Mouse (Mus musculus) stomach, embryonic 14.5 days (tissue): ENCODE results near the gene Col13a1. TPM values are rescaled to one million over a fixed set of nuclear protein-coding genes. Genes with fewer than 3 reads are reported as not detected.

Source experiments
- ATAC-seq: fragments of 200-750 bp; cut with Nextera tagmentation; 2 replicates; pipeline ENCODE4 v1.8.0; 2017; ENCODE audit warnings: low read depth, moderate TSS enrichment; ENCODE audit not compliant: insufficient number of reproducible peaks, insufficient read depth, low FRiP score
- H3K27ac ChIP-seq: fragments of 300-500 bp; sonication (generic); 2 replicates; pipeline ENCODE4 v1.5.1; 2014; ENCODE audit warnings: mild to moderate bottlenecking, low read length, moderate library complexity, mixed read lengths
- H3K27me3 ChIP-seq: fragments of 300-500 bp; sonication (generic); 2 replicates; pipeline ENCODE4 v1.6.1; 2014; ENCODE audit warnings: low read length, control low read depth, mixed read lengths; ENCODE audit not compliant: control insufficient read depth, insufficient read depth
- H3K36me3 ChIP-seq: fragments of 300-500 bp; sonication (generic); 2 replicates; pipeline ENCODE4 v1.6.1; 2014; ENCODE audit warnings: mild to moderate bottlenecking, control low read depth, low read length, moderate library complexity, mixed read lengths; ENCODE audit not compliant: control insufficient read depth, insufficient read depth
- H3K4me1 ChIP-seq: fragments of 300-500 bp; sonication (generic); 2 replicates; pipeline ENCODE4 v1.6.1; 2014; ENCODE audit warnings: low read length, control low read depth, mixed read lengths; ENCODE audit not compliant: control insufficient read depth, insufficient read depth
- H3K4me2 ChIP-seq: fragments of 300-500 bp; sonication (generic); replicated peaks from 2 replicates; pipeline ENCODE4 v1.6.1; 2014; ENCODE audit warnings: low read depth, low read length, control low read depth
- H3K4me3 ChIP-seq: fragments of 300-500 bp; sonication (generic); 2 replicates; pipeline ENCODE4 v1.5.1; 2014; ENCODE audit warnings: low read depth, low read length, control low read depth
- H3K9ac ChIP-seq: fragments of 300-500 bp; sonication (generic); replicated peaks from 2 replicates; pipeline ENCODE4 v1.6.1; 2014; ENCODE audit warnings: low read depth, mild to moderate bottlenecking, control low read depth, low read length, moderate library complexity, mixed read lengths
- H3K9me3 ChIP-seq: fragments of 300-500 bp; sonication (generic); 2 replicates; pipeline ENCODE4 v1.6.1; 2016; ENCODE audit warnings: low read depth, low read length, control low read depth; ENCODE audit not compliant: control insufficient read depth
- WGBS: fragments of 180-500 bp; shearing (Covaris S2); extraction: QIAGEN DNeasy Blood & Tissue Kit; methylation state at CpG from one replicate; pipeline ENCODE4 v1.1.7; 2014; 5-methylcytosine and 5-hydroxymethylcytosine counted together
- polyA plus RNA-seq: library from polyadenylated mRNA; unstranded; fragments of >200 nt; fragmentation: Nextera tagmentation; extraction: Ambion mirVana; gene quantifications from 2 replicates; pipeline ENCODE4 v1.2.1, GENCODE M21; 2014

Gene Col13a1
- polyA plus RNA-seq, 1 experiment from 2014 or later = 2.6 TPM

DNA sequence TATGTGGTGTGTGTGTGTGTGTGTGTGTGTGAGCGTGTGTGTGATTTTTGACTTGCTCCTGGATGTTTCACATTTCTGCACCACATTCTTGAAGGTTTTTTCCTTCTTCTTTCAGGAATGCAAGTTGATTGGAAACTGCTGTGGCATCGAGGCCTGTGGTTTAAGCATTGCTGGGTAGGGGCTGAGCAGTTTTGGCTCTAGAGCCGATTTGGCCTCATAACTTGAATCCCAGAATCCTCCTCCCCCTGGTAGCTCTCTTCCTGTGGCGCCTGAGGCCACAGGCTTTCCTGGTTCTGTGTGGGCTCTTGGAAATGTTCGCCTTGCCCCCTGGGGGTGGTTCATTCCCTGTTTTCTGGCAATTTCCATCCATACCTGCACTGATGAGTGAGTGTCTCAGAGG is 166.9 kb downstream of the Col13a1 start:
- no peaks in the 10 kb centered on the region for H3K36me3 ChIP-seq

GRCm38 (mm10) chr10:61798133-61798576 is 180.8 kb downstream of the Col13a1 start:
- Histone ChIP-seq H3K4me3 (no peak overlapping the region), H3K27ac (no peak overlapping the region), H3K27me3 (no peaks in the 10 kb centered on the region), H3K9me3 (no peaks in the 10 kb centered on the region), H3K4me2 (no peak overlapping the region), H3K4me1 (peaks cover 12% of the 10 kb centered on the region; the same call in 1 of the 2 replicates), H3K36me3 (no peaks in the 10 kb centered on the region), H3K9ac (no peak overlapping the region)
- no peak for ATAC-seq
- 47% methylated on average over 15 of the region's 15 CpGs for whole genome bisulfite sequencing

More for the DNA sequence above, 166.9 kb downstream of the Col13a1 start:
- 47% methylated on average over 5 of the region's 5 CpGs for WGBS
- no peak for ATAC-seq
- Histone ChIP-seq H3K9ac (no peak overlapping the region), H3K27ac (no peak overlapping the region), H3K27me3 (no peaks in the 10 kb centered on the region), H3K9me3 (0 out of 2 replicates have a peak, but pooled peaks cover 2% of the 10 kb centered on the region), H3K4me1 (no peaks in the 10 kb centered on the region), H3K4me3 (no peak overlapping the region), H3K4me2 (no peak overlapping the region)

DNA sequence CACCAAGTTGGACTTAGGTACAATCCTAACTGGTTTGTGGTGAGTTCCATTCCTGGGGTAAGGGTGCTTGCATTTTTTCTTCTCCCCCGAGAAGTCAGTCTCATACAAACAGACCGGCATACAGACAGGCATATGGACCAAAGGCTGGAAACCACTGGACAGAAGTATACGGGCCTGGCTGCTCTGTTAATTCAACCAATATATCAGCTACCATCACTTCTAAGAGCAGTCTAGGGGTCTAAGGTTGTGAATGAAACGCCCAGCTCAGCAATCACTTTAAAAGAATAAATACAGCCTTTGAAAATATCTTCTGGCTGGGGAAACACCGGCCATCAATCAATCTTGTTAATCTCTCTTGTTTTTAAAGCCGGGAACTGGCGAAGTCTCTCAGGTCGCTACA is 183.4 kb downstream of the Col13a1 start:
- Histone ChIP-seq H3K27ac (peak overlapping the region; percentile 33; the same call in 1 of the 2 replicates), H3K4me2 (no peak overlapping the region), H3K36me3 (no peaks in the 10 kb centered on the region), H3K4me3 (no peak overlapping the region), H3K9me3 (no peaks in the 10 kb centered on the region), H3K27me3 (no peaks in the 10 kb centered on the region), H3K4me1 (peaks cover 12% of the 10 kb centered on the region; the same call in 1 of the 2 replicates), H3K9ac (no peak overlapping the region; the same call in 1 of the 2 replicates)
- 9% methylated on average over 8 of the region's 8 CpGs for WGBS
- ATAC-seq = peak; percentile 46; the same call in 1 of the 2 replicates

DNA sequence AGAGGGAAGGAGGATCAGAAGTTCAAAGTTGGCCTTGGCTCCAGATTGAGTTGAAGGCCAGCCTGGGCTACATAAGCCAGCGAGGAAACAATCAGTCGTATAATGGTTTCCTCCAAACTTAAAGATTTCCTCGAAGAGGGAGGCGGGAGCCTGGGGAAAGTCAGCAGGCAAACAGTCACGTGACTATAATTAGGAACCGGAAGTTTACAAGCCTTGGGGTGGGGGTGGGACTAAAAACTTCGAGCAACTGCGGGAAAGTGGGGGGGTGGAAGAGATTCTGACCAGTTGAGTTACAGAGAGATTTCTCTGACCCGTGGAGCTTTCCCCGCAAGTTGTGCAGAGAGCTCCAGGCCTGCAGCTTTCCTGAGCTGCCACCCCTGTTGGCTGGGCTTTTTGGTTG is 183.9 kb downstream of the Col13a1 start:
- H3K4me3 ChIP-seq = no peak overlapping the region
- no peak for ATAC-seq
- H3K9ac ChIP-seq = no peak overlapping the region

GRCm38 (mm10) chr10:61793015-61793414 is 185.9 kb downstream of the Col13a1 start:
- Histone ChIP-seq H3K9ac (no peak overlapping the region), H3K4me1 (peaks cover 12% of the 10 kb centered on the region; the same call in 1 of the 2 replicates), H3K4me3 (no peak overlapping the region), H3K36me3 (no peaks in the 10 kb centered on the region), H3K4me2 (no peak overlapping the region), H3K9me3 (no peaks in the 10 kb centered on the region), H3K27me3 (no peaks in the 10 kb centered on the region), H3K27ac (no peak overlapping the region)
- ATAC-seq = no peak
- 61% methylated on average over 8 of the region's 8 CpGs for WGBS

More for the DNA sequence above, 183.9 kb downstream of the Col13a1 start:
- WGBS = 46% methylated on average over 10 of the region's 10 CpGs
- Histone ChIP-seq H3K4me2 (no peak overlapping the region), H3K27me3 (no peaks in the 10 kb centered on the region), H3K27ac (peak overlapping the region; percentile 33; the same call in 1 of the 2 replicates), H3K4me1 (peaks cover 12% of the 10 kb centered on the region; the same call in 1 of the 2 replicates), H3K36me3 (no peaks in the 10 kb centered on the region), H3K9me3 (no peaks in the 10 kb centered on the region)

GRCm38 (mm10) chr10:61788499-61788898 is 190.4 kb downstream of the Col13a1 start:
- Histone ChIP-seq H3K36me3 (no peaks in the 10 kb centered on the region), H3K4me2 (no peak overlapping the region), H3K4me3 (no peak overlapping the region), H3K4me1 (peaks cover 5% of the 10 kb centered on the region; the same call in 1 of the 2 replicates), H3K9me3 (no peaks in the 10 kb centered on the region), H3K9ac (no peak overlapping the region), H3K27me3 (no peaks in the 10 kb centered on the region), H3K27ac (no peak overlapping the region)
- ATAC-seq = no peak
- WGBS = 94% methylated on average over 5 of the region's 5 CpGs

Other genes with a start within 250 kb of the Col13a1 start
- 106 and 109 TPM in 2 replicates for gene H2afy2, start 195.0 kb downstream of the Col13a1 start, polyA plus RNA-seq
- 0.58 and 4.7 TPM in 2 replicates for gene Neurog3, start 154.0 kb upstream of the Col13a1 start, polyA plus RNA-seq
- 7.7 and 8.1 TPM in 2 replicates for gene Fam241b, start 164.8 kb upstream of the Col13a1 start, polyA plus RNA-seq